ENCODE assay signal across 8 mouse cellular contexts in genomic region chr4:114688973-114689371, GRCm38 (mm10).
DNase-seq lines count a peak whose midpoint lies in the region; ATAC-seq and TF ChIP-seq lines count a peak whose summit lies in the region.
"Had no signal": no experiment of that assay in that cellular context is flagged by ENCODE, and none has a peak within 500 bp of the region (broad histone marks: within the 10 kb centered on the region; RNA-seq: fewer than 3 reads in every experiment).

No protein-coding gene starts in this region.

- no peak overlapping the region for H3K4me3 ChIP-seq in kidney, embryonic 14.5 days (ENCODE audit: low read length)
- no peak overlapping the region for H3K4me3 ChIP-seq in bone marrow macrophage, adult 2 months (ENCODE audit: insufficient read depth, low read length)
- H3K4me3 ChIP-seq: midbrain, embryonic 13.5 days had no signal

- H3K27ac ChIP-seq in kidney, embryonic 14.5 days (ENCODE audit: low read depth, low read length) = peak overlapping the region; percentile 68; the same call in 1 of the 2 replicates
- H3K27ac ChIP-seq in bone marrow macrophage, adult 2 months (ENCODE audit: insufficient read depth, low read depth, low read length) = no peak overlapping the region
- H3K27ac ChIP-seq: midbrain, embryonic 13.5 days had no signal

- H3K9me3 ChIP-seq in kidney, embryonic 14.5 days (ENCODE audit: control insufficient read depth, low read length) = no peaks in the 10 kb centered on the region
- H3K9me3 ChIP-seq: midbrain, embryonic 13.5 days had no signal

- DNase-seq in kidney, postnatal 10 days = no peak
- peak; percentile 9 to 32 for DNase-seq in CD8-positive naive resting alpha-beta T cell, adult 2 months (ENCODE audit: low read depth in 2 of 2, low spot score in 2 of 2)
- DNase-seq in natural killer cell, adult 2 months (ENCODE audit: low spot score in 2 of 2) = peak; percentile 23 to 34
- no peak for DNase-seq in frontal cortex, postnatal 25 days (ENCODE audit: low spot score in 2 of 2)

- 69% methylated on average over 6 of the region's 6 CpGs for WGBS in kidney, embryonic 14.5 days

- no peak for ATAC-seq in kidney, embryonic 14.5 days (ENCODE audit: low FRiP score, low TSS enrichment)
- no peak for ATAC-seq in frontal cortex, adult (ENCODE audit: low TSS enrichment)
- ATAC-seq: midbrain, embryonic 13.5 days had no signal

- no peaks in the 10 kb centered on the region; the same call in 1 of the 2 replicates for H3K27me3 ChIP-seq in kidney, embryonic 14.5 days (ENCODE audit: control insufficient read depth, insufficient read depth, low read length)

- TF ChIP-seq CTCF in bone marrow macrophage, adult 2 months (IDR thresholded peaks at IDR 0.05; ENCODE audit: low read depth, low read length) = peak; percentile 40

- peaks cover 19% of the 10 kb centered on the region; the same call in 1 of the 2 replicates for H3K4me1 ChIP-seq in kidney, embryonic 14.5 days (ENCODE audit: control insufficient read depth, insufficient read depth, low read length)
- no peaks in the 10 kb centered on the region for H3K4me1 ChIP-seq in bone marrow macrophage, adult 2 months (ENCODE audit: control insufficient read depth, insufficient read depth, low read length)

- H3K4me2 ChIP-seq in kidney, embryonic 14.5 days (replicated peaks; ENCODE audit: low read depth, low read length) = no peak overlapping the region
- H3K4me2 ChIP-seq: midbrain, embryonic 13.5 days had no signal

- H3K36me3 ChIP-seq in kidney, embryonic 14.5 days (ENCODE audit: control insufficient read depth, insufficient read depth, low read length) = no peaks in the 10 kb centered on the region
- H3K36me3 ChIP-seq: midbrain, embryonic 13.5 days had no signal

- TF ChIP-seq POLR2A in bone marrow macrophage, adult 2 months (IDR thresholded peaks at IDR 0.05; ENCODE audit: borderline replicate concordance, low read depth, low read length) = no peak

- H3K9ac ChIP-seq in kidney, embryonic 14.5 days (ENCODE audit: low read depth, low read length) = no peak overlapping the region
- H3K9ac ChIP-seq: midbrain, embryonic 13.5 days had no signal

Comparison
In these comparisons a context has a peak if more than half of its experiments do, and no peak if none do; other contexts are left out.
1. DNase-seq: peak in CD8-positive naive resting alpha-beta T cell, adult 2 months (2 of 2) and natural killer cell, adult 2 months (2 of 2); none in kidney, postnatal 10 days (single experiment) and frontal cortex, postnatal 25 days (0 of 2).